Mouse (Mus musculus) erythroblast, embryonic 14.5 days (primary cell): ENCODE measurements around the gene Vav3.

Experiments
- GATA1 ChIP-seq: IDR thresholded peaks from 2 replicates; pipeline ENCODE4 v1.6.1; 2012; ENCODE audit warnings: low read length, inconsistent platforms, mixed read lengths
- TAL1 ChIP-seq: IDR thresholded peaks from 3 replicates; pipeline ENCODE4 v1.6.1; 2012; ENCODE audit warnings: low read length, inconsistent platforms, mixed read lengths

- no peak for TF ChIP-seq GATA1
- TF ChIP-seq TAL1, result no peak
Measured at GRCm38 (mm10) chr3:109499861-109500456, 159.5 kb downstream of the Vav3 start.
